Mouse (Mus musculus): ENCODE measurements at regions not wholly inside any gene's neighbourhood (a gene's known extent, or its start where the extent isn't known, plus 50 kb on each side); places are given as distances from the start of the nearest gene placed in this dataset.

GRCm38 (mm10) chr17:27335621-27336020 lies 131.4 kb upstream of the Lemd2 start:
- Histone ChIP-seq H3K9me3 (no peaks in the 10 kb centered on the region), H3K4me3 (no peak overlapping the region), H3K27ac (peak overlapping the region; percentile 5; the same call in 1 of the 2 replicates), H3K27me3 (ENCODE audit: poor library complexity, severe bottlenecking) (no peaks in the 10 kb centered on the region), H3K36me3 (replicated peaks) (no peaks in the 10 kb centered on the region), H3K4me1 (peaks cover 43% of the 10 kb centered on the region)
- no peak for DNase-seq (ENCODE audit: extremely low spot score, low spot score)
- 64% methylated on average over 4 of the region's 4 CpGs for WGBS

- no peak overlapping the region for H3K4me3 ChIP-seq
- H3K36me3 ChIP-seq (replicated peaks), result no peaks in the 10 kb centered on the region
- WGBS, result 81% methylated on average over 16 of the region's 16 CpGs
- 0 out of 2 replicates have a peak overlapping the region, but pooled peaks have one; percentile 20 for H3K27ac ChIP-seq
- DNase-seq (ENCODE audit: extremely low spot score, low spot score), result no peak
- H3K27me3 ChIP-seq (ENCODE audit: poor library complexity, severe bottlenecking), result no peaks in the 10 kb centered on the region
- peaks cover 41% of the 10 kb centered on the region for H3K4me1 ChIP-seq
- no peaks in the 10 kb centered on the region for H3K9me3 ChIP-seq
Observed at GRCm38 (mm10) chr17:27333593-27333992, 129.3 kb upstream of the Lemd2 start.

GRCm38 (mm10) chr17:27333141-27333540 lies 128.9 kb upstream of the Lemd2 start:
- H3K36me3 ChIP-seq (replicated peaks), result no peaks in the 10 kb centered on the region
- H3K4me3 ChIP-seq, result no peak overlapping the region
- DNase-seq (ENCODE audit: extremely low spot score, low spot score), result no peak
- no peaks in the 10 kb centered on the region for H3K27me3 ChIP-seq (ENCODE audit: poor library complexity, severe bottlenecking)
- H3K27ac ChIP-seq, result 0 out of 2 replicates have a peak overlapping the region, but pooled peaks have one; percentile 20
- no peaks in the 10 kb centered on the region for H3K9me3 ChIP-seq
- 81% methylated on average over 6 of the region's 6 CpGs for WGBS
- H3K4me1 ChIP-seq, result peaks cover 41% of the 10 kb centered on the region

GRCm38 (mm10) chr17:27332076-27332475 lies 127.8 kb upstream of the Lemd2 start:
- no peaks in the 10 kb centered on the region for H3K36me3 ChIP-seq (replicated peaks)
- no peak overlapping the region for H3K27ac ChIP-seq
- H3K9me3 ChIP-seq, result no peaks in the 10 kb centered on the region
- H3K4me3 ChIP-seq, result no peak overlapping the region
- H3K27me3 ChIP-seq (ENCODE audit: poor library complexity, severe bottlenecking), result peaks cover 8% of the 10 kb centered on the region; the same call in 1 of the 2 replicates
- peaks cover 33% of the 10 kb centered on the region for H3K4me1 ChIP-seq
- no peak for DNase-seq (ENCODE audit: extremely low spot score, low spot score)
- WGBS, result 87% methylated on average over 4 of the region's 4 CpGs

- H3K36me3 ChIP-seq (replicated peaks), result no peaks in the 10 kb centered on the region
- H3K27ac ChIP-seq, result no peak overlapping the region
- no peak for DNase-seq (ENCODE audit: extremely low spot score, low spot score)
- WGBS, result 90% methylated on average over 5 of the region's 5 CpGs
- peaks cover 30% of the 10 kb centered on the region for H3K4me1 ChIP-seq
- H3K4me3 ChIP-seq, result no peak overlapping the region
- no peaks in the 10 kb centered on the region for H3K9me3 ChIP-seq
- H3K27me3 ChIP-seq (ENCODE audit: poor library complexity, severe bottlenecking), result peaks cover 12% of the 10 kb centered on the region
Observed at GRCm38 (mm10) chr17:27331630-27332029, 127.4 kb upstream of the Lemd2 start.

- Histone ChIP-seq H3K36me3 (replicated peaks) (no peaks in the 10 kb centered on the region), H3K27ac (no peak overlapping the region), H3K9me3 (peaks cover 4% of the 10 kb centered on the region; the same call in 1 of the 2 replicates), H3K4me1 (peaks cover 25% of the 10 kb centered on the region), H3K27me3 (ENCODE audit: poor library complexity, severe bottlenecking) (peaks cover 30% of the 10 kb centered on the region), H3K4me3 (no peak overlapping the region)
- 77% methylated on average over 6 of the region's 6 CpGs for WGBS
- no peak for DNase-seq (ENCODE audit: extremely low spot score, low spot score)
Observed at GRCm38 (mm10) chr17:27329791-27330190, 125.5 kb upstream of the Lemd2 start.

GRCm38 (mm10) chr17:27329183-27329582 lies 124.9 kb upstream of the Lemd2 start:
- WGBS, result 88% methylated on average over 8 of the region's 8 CpGs
- peaks cover 34% of the 10 kb centered on the region for H3K27me3 ChIP-seq (ENCODE audit: poor library complexity, severe bottlenecking)
- H3K9me3 ChIP-seq, result peaks cover 4% of the 10 kb centered on the region; the same call in 1 of the 2 replicates
- DNase-seq (ENCODE audit: extremely low spot score, low spot score), result no peak
- H3K36me3 ChIP-seq (replicated peaks), result no peaks in the 10 kb centered on the region
- H3K4me1 ChIP-seq, result peaks cover 30% of the 10 kb centered on the region
- H3K4me3 ChIP-seq, result no peak overlapping the region
- no peak overlapping the region for H3K27ac ChIP-seq

GRCm38 (mm10) chr17:27325002-27325460 lies 120.8 kb upstream of the Lemd2 start:
- H3K27ac ChIP-seq, result no peak overlapping the region; the same call in 1 of the 2 replicates
- no peaks in the 10 kb centered on the region for H3K36me3 ChIP-seq (replicated peaks)
- peaks cover 4% of the 10 kb centered on the region; the same call in 1 of the 2 replicates for H3K9me3 ChIP-seq
- peak overlapping the region; percentile 41 for H3K4me3 ChIP-seq
- 8% methylated on average over 18 of the region's 18 CpGs for WGBS
- H3K4me1 ChIP-seq, result peaks cover 20% of the 10 kb centered on the region
- peaks cover 38% of the 10 kb centered on the region for H3K27me3 ChIP-seq (ENCODE audit: poor library complexity, severe bottlenecking)
- peak; percentile 88 for DNase-seq (ENCODE audit: extremely low spot score, low spot score)

- Histone ChIP-seq H3K9me3 (peaks cover 4% of the 10 kb centered on the region; the same call in 1 of the 2 replicates), H3K27me3 (ENCODE audit: poor library complexity, severe bottlenecking) (peaks cover 46% of the 10 kb centered on the region), H3K4me1 (peaks cover 15% of the 10 kb centered on the region), H3K36me3 (replicated peaks) (no peaks in the 10 kb centered on the region), H3K27ac (no peak overlapping the region), H3K4me3 (no peak overlapping the region)
- no peak for DNase-seq (ENCODE audit: extremely low spot score, low spot score)
- WGBS, result 79% methylated on average over 2 of the region's 2 CpGs
Observed at GRCm38 (mm10) chr17:27323513-27323912, 119.2 kb upstream of the Lemd2 start.

GRCm38 (mm10) chr17:27322891-27323509 lies 118.7 kb upstream of the Lemd2 start:
- Histone ChIP-seq H3K27me3 (ENCODE audit: poor library complexity, severe bottlenecking) (peaks cover 48% of the 10 kb centered on the region), H3K9me3 (peaks cover 4% of the 10 kb centered on the region; the same call in 1 of the 2 replicates), H3K36me3 (replicated peaks) (no peaks in the 10 kb centered on the region), H3K4me3 (no peak overlapping the region), H3K4me1 (peaks cover 18% of the 10 kb centered on the region), H3K27ac (no peak overlapping the region)
- no peak for DNase-seq (ENCODE audit: extremely low spot score, low spot score)
- 81% methylated on average over 6 of the region's 6 CpGs for WGBS

GRCm38 (mm10) chr17:27318969-27319695 lies 114.9 kb upstream of the Lemd2 start:
- no peak for DNase-seq (ENCODE audit: extremely low spot score, low spot score)
- H3K27me3 ChIP-seq (ENCODE audit: poor library complexity, severe bottlenecking), result peaks cover 13% of the 10 kb centered on the region
- no peaks in the 10 kb centered on the region for H3K36me3 ChIP-seq (replicated peaks)
- H3K4me1 ChIP-seq, result peaks cover 34% of the 10 kb centered on the region
- no peak overlapping the region for H3K27ac ChIP-seq
- WGBS, result 78% methylated on average over 7 of the region's 7 CpGs
- H3K4me3 ChIP-seq, result no peak overlapping the region
- no peaks in the 10 kb centered on the region for H3K9me3 ChIP-seq

GRCm38 (mm10) chr17:27317576-27318277 lies 113.5 kb upstream of the Lemd2 start:
- Histone ChIP-seq H3K4me1 (peaks cover 34% of the 10 kb centered on the region), H3K27me3 (ENCODE audit: poor library complexity, severe bottlenecking) (peaks cover 13% of the 10 kb centered on the region; the same call in 1 of the 2 replicates), H3K27ac (no peak overlapping the region), H3K9me3 (no peaks in the 10 kb centered on the region), H3K4me3 (no peak overlapping the region), H3K36me3 (replicated peaks) (no peaks in the 10 kb centered on the region)
- no peak for DNase-seq (ENCODE audit: extremely low spot score, low spot score)
- WGBS, result 69% methylated on average over 14 of the region's 14 CpGs

Measured in forebrain, embryonic 10.5 days (tissue).